Mouse (Mus musculus): ENCODE measurements at regions not wholly inside any gene's neighbourhood (a gene's known extent, or its start where the extent isn't known, plus 50 kb on each side); places are given as distances from the start of the nearest gene placed in this dataset.

DNA sequence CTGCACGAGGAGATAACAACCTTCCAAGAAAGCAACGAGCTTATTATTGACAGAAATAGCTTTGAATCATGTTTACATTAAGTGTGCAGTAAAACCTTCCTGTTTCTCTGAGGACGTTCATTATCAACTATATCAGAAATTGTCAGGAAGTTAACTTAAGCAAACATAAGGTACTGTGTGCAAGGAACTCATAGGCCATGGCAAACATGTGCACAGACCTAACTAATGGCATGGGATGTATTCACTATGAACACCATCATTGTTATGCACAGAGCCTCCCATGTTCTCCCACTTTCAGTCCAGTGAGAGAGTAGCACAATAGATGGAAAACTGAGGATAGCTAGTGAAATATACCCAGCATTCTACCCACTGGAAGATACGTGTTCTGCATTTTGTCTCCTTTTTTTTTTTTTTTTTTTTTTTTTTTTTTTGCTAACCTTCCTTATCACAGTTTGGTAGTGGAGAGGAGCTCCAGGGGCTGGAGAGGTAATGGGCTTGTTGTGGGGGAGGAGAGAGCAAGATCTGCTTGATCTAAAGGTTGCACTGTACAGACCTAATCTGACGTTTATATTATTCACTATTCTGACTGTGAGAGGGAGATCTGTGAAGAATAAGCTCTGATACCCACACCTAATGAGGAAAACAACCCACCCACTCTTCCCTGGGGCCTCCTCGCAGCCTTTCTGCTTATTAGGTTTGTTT lies 263.6 kb downstream of the Trib2 start:
- no peaks in the 10 kb centered on the region for H3K4me1 ChIP-seq (ENCODE audit: control insufficient read depth, insufficient read depth, low read length)
- 53% methylated on average over 6 of the region's 6 CpGs for WGBS
- TF ChIP-seq POLR2A (IDR thresholded peaks at IDR 0.05; ENCODE audit: borderline replicate concordance, control insufficient read depth, low read depth, low read length), result no peak
- TF ChIP-seq CTCF (IDR thresholded peaks at IDR 0.05; ENCODE audit: control insufficient read depth, insufficient read depth, low read length), result no peak
- H3K27ac ChIP-seq (ENCODE audit: control insufficient read depth, insufficient read depth, low read depth, low read length, poor library complexity), result no peak overlapping the region
- H3K4me3 ChIP-seq (replicated peaks; ENCODE audit: control insufficient read depth, low read depth, low read length), result no peak overlapping the region

DNA sequence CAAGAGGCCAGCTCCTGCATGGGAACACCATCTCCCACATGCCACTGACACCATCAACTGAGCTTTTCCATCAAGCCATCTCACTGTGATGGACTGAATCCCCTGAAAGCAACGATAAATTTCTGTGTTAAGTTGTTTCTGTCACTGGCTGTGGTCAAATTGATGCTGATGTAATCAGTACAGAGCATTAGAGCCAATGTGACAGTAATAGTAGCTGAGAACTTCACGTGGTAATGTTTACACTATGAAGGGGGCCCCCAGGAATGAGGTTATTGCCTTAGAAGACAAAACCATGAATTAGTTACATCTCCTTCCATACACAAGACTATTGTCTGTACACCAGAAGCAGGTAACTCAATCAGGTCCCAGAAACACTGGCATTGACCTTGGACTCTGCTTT lies 264.5 kb downstream of the Trib2 start:
- WGBS, result 59% methylated on average over 2 of the region's 2 CpGs
- Histone ChIP-seq H3K4me3 (replicated peaks; ENCODE audit: control insufficient read depth, low read depth, low read length) (no peak overlapping the region), H3K27ac (ENCODE audit: control insufficient read depth, insufficient read depth, low read depth, low read length, poor library complexity) (no peak overlapping the region), H3K4me1 (ENCODE audit: control insufficient read depth, insufficient read depth, low read length) (no peaks in the 10 kb centered on the region)
- TF ChIP-seq POLR2A (IDR thresholded peaks at IDR 0.05; ENCODE audit: borderline replicate concordance, control insufficient read depth, low read depth, low read length) (no peak), CTCF (IDR thresholded peaks at IDR 0.05; ENCODE audit: control insufficient read depth, insufficient read depth, low read length) (no peak)

DNA sequence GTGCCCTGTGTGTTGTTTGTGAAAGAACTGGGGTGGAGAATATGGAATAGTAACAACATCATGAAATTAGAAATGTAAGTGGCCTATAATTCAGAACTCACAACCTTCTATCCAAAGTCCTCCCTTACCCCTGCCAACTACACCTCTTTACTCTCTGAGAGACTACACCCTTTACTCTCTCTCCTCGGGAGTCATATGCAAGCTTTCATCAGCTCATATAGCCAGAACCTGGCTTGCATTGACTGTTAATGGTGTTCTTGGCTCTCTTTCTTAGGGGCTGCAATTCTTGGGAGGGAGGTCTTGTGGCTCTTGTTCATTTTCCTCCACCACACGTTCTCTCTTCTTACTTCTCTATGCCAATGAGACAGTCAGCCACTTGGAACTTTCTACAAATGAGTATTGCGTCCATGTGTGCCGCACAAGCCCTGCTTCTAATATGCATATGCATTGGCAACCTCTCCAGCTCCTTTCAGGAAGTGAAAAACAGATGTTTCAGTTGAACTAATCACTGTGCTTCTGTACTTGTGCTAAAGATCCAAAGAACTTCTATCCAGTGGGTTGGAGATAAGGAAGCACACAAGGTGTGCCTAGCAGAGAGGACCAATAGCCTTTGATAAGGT lies 265.3 kb downstream of the Trib2 start:
- Histone ChIP-seq H3K27ac (ENCODE audit: control insufficient read depth, insufficient read depth, low read depth, low read length, poor library complexity) (no peak overlapping the region), H3K4me1 (ENCODE audit: control insufficient read depth, insufficient read depth, low read length) (no peaks in the 10 kb centered on the region), H3K4me3 (replicated peaks; ENCODE audit: control insufficient read depth, low read depth, low read length) (no peak overlapping the region)
- TF ChIP-seq POLR2A (IDR thresholded peaks at IDR 0.05; ENCODE audit: borderline replicate concordance, control insufficient read depth, low read depth, low read length) (no peak), CTCF (IDR thresholded peaks at IDR 0.05; ENCODE audit: control insufficient read depth, insufficient read depth, low read length) (no peak)
- WGBS, result 30% methylated on average over 4 of the region's 4 CpGs

DNA sequence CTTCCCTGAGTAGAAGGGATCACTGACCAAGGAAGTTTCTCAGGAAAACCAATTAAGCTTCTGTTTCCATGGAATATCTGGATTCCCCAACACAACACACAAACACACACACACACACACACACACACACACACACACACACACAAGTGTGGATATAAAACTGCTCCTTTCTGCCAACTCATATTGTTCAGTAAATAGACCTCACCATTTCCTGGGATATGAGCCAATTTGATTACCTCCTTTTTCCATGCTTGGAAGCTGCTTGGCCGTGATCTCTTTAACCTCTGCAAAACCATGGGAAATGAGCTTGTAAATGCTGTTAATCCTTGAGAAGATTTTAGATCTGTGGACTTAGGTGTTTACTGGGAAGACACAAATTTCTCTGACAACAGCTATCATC lies 272.4 kb downstream of the Trib2 start:
- H3K27ac ChIP-seq (ENCODE audit: control insufficient read depth, insufficient read depth, low read depth, low read length, poor library complexity), result no peak overlapping the region
- TF ChIP-seq POLR2A (IDR thresholded peaks at IDR 0.05; ENCODE audit: borderline replicate concordance, control insufficient read depth, low read depth, low read length) (no peak), CTCF (IDR thresholded peaks at IDR 0.05; ENCODE audit: control insufficient read depth, insufficient read depth, low read length) (no peak)
- H3K4me1 ChIP-seq (ENCODE audit: control insufficient read depth, insufficient read depth, low read length), result no peaks in the 10 kb centered on the region
- 83% methylated on average over 1 of the region's 1 CpGs for WGBS
- no peak overlapping the region for H3K4me3 ChIP-seq (replicated peaks; ENCODE audit: control insufficient read depth, low read depth, low read length)

DNA sequence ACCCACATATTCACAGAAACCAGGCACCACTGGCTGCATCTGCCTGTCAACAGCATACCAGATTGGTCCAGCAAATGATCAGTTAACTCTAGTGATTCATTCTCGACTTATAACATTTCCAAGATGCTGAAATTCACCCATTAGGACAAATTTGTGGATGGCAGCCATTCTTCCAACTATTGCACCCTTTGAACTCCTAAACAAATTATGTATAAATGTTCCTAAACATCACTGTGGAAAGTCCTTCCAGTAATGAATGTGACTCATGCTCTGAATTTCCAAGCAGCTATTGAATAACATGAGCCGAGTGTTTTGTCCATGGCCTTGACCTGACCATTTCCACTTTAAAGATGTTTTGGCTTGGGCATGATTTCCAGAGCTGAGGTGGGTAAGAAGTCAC lies 274.2 kb downstream of the Trib2 start:
- H3K4me1 ChIP-seq (ENCODE audit: control insufficient read depth, insufficient read depth, low read length), result no peaks in the 10 kb centered on the region
- H3K27ac ChIP-seq (ENCODE audit: control insufficient read depth, insufficient read depth, low read depth, low read length, poor library complexity), result no peak overlapping the region
- H3K4me3 ChIP-seq (replicated peaks; ENCODE audit: control insufficient read depth, low read depth, low read length), result no peak overlapping the region
- TF ChIP-seq CTCF (IDR thresholded peaks at IDR 0.05; ENCODE audit: control insufficient read depth, insufficient read depth, low read length) (no peak), POLR2A (IDR thresholded peaks at IDR 0.05; ENCODE audit: borderline replicate concordance, control insufficient read depth, low read depth, low read length) (no peak)
- WGBS, result 59% methylated on average over 2 of the region's 2 CpGs

DNA sequence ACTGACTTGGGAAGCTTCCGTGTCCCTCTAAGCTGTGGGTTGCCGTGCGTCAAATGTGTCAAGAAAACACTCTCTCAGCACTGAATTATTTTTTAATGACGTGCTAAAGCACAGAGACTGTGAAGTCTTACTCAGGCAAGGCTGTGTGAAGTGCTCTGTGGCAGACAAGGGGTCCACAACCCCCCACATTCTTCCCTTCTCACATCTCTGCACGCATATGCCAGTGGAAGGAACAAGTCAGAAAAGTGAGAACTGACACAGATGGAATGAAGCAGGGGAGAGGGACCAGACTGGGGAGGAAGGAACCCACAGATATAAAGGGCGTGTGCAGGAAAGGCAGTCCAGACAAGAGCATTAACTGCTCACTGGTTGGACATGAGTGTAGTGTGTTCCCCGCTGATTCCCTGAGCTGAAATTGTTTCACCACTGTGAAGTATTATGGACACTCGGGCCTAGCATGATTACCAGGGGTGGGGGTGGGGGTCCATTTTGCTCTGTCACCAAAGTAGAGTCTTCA lies 279.8 kb downstream of the Trib2 start:
- WGBS, result 72% methylated on average over 8 of the region's 8 CpGs
- no peaks in the 10 kb centered on the region for H3K4me1 ChIP-seq (ENCODE audit: control insufficient read depth, insufficient read depth, low read length)
- no peak overlapping the region for H3K4me3 ChIP-seq (replicated peaks; ENCODE audit: control insufficient read depth, low read depth, low read length)
- no peak overlapping the region for H3K27ac ChIP-seq (ENCODE audit: control insufficient read depth, insufficient read depth, low read depth, low read length, poor library complexity)
- no peak for TF ChIP-seq CTCF (IDR thresholded peaks at IDR 0.05; ENCODE audit: control insufficient read depth, insufficient read depth, low read length)
- TF ChIP-seq POLR2A (IDR thresholded peaks at IDR 0.05; ENCODE audit: borderline replicate concordance, control insufficient read depth, low read depth, low read length), result no peak

DNA sequence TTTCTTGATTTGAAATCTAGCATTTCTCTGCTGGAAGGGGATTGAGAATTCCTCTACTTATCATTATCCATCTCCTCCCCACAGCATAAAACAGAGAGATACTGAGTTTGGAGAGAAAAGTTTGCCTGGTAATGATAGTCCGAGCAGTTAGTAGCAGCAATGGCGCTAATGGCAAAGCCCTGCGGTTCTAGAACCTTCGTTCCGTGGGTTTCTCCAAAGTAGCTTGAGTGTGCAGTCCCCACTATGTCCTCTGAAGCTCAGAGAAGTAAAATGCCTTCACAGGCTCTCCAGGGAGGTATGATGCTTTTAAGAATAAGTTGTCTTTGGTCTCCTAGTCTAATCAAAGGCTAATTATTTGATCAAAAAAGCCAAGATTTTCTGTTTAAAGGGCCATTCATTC lies 280.5 kb downstream of the Trib2 start:
- Histone ChIP-seq H3K4me3 (replicated peaks; ENCODE audit: control insufficient read depth, low read depth, low read length) (no peak overlapping the region), H3K27ac (ENCODE audit: control insufficient read depth, insufficient read depth, low read depth, low read length, poor library complexity) (no peak overlapping the region), H3K4me1 (ENCODE audit: control insufficient read depth, insufficient read depth, low read length) (no peaks in the 10 kb centered on the region)
- 82% methylated on average over 5 of the region's 5 CpGs for WGBS
- no peak for TF ChIP-seq POLR2A (IDR thresholded peaks at IDR 0.05; ENCODE audit: borderline replicate concordance, control insufficient read depth, low read depth, low read length)
- TF ChIP-seq CTCF (IDR thresholded peaks at IDR 0.05; ENCODE audit: control insufficient read depth, insufficient read depth, low read length), result no peak

DNA sequence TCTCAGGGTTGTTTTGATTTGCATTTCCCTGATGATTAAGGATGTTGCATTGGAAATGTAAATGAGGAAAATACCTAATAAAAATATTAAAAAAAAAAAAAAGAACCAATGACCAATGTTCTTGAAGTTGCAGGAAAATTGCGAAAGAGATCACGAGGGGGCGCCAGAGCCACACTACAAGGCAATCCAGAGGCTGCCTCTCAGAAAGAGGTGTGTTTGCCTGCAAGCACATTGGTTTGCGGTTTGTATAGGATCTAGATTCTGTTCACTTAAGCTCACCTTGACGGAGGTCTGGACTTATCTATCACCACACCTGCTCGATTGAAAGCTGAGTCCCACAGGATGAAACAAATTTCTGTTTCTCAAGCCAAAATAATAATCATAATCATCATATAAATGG lies 280.9 kb downstream of the Trib2 start:
- 2% methylated on average over 6 of the region's 6 CpGs for WGBS
- TF ChIP-seq CTCF (IDR thresholded peaks at IDR 0.05; ENCODE audit: control insufficient read depth, insufficient read depth, low read length) (peak; percentile 74), POLR2A (IDR thresholded peaks at IDR 0.05; ENCODE audit: borderline replicate concordance, control insufficient read depth, low read depth, low read length) (no peak)

More for the DNA sequence above, 280.9 kb downstream of the Trib2 start:
- no peaks in the 10 kb centered on the region for H3K4me1 ChIP-seq (ENCODE audit: control insufficient read depth, insufficient read depth, low read length)
- H3K4me3 ChIP-seq (replicated peaks; ENCODE audit: control insufficient read depth, low read depth, low read length), result no peak overlapping the region
- H3K27ac ChIP-seq (ENCODE audit: control insufficient read depth, insufficient read depth, low read depth, low read length, poor library complexity), result no peak overlapping the region
